Mouse (Mus musculus): ENCODE data around the gene Lclat1. TPM values are rescaled to one million over a fixed set of nuclear protein-coding genes. Genes with fewer than 3 reads are reported as not detected.
A peak's percentile ranks its signal among the peaks of the same experiment; 100 is the strongest.
"Not testable (repeated sequence)": the region's sequence is repeated elsewhere in the genome, so short reads cannot be mapped to it uniquely, and the experiment has no call there.

The Lclat1 gene
- polyA plus RNA-seq, 1 experiment = 20.4 TPM

GRCm38 (mm10) chr17:73270871-73271796 lies 163.3 kb downstream of the Lclat1 start:
- no peaks in the 10 kb centered on the region for H3K27me3 ChIP-seq (ENCODE audit: control insufficient read depth, insufficient read depth, insufficient read length)
- no peaks in the 10 kb centered on the region for H3K79me3 ChIP-seq (ENCODE audit: low read depth)
- H3K79me2 ChIP-seq (ENCODE audit: control insufficient read depth, insufficient read depth) = no peaks in the 10 kb centered on the region
- H3K36me3 ChIP-seq (ENCODE audit: control insufficient read depth, insufficient read depth) = no peaks in the 10 kb centered on the region
- no peak overlapping the region for H3ac ChIP-seq (ENCODE audit: control insufficient read depth, insufficient read length, low read depth)
- H3K4me3 ChIP-seq (ENCODE audit: insufficient read depth, poor library complexity, severe bottlenecking) = no peak overlapping the region
- TF ChIP-seq CTCF (IDR thresholded peaks at IDR 0.05; ENCODE audit: control insufficient read depth, insufficient read depth, insufficient read length) = no peak
- no peak for TF ChIP-seq MYOD1 (IDR thresholded peaks at IDR 0.05; ENCODE audit: control insufficient read depth, insufficient read length, low read depth)
- no peak for TF ChIP-seq CEBPB (IDR thresholded peaks at IDR 0.05; ENCODE audit: low read depth)
- TF ChIP-seq MYOG (IDR thresholded peaks at IDR 0.05; ENCODE audit: control insufficient read depth, extremely low read depth, insufficient read length) = no peak
- TF ChIP-seq USF1 (IDR thresholded peaks at IDR 0.05; ENCODE audit: low read depth) = no peak
- TF ChIP-seq FOSL1 (IDR thresholded peaks at IDR 0.05; ENCODE audit: insufficient read depth, low read length, poor library complexity, severe bottlenecking) = no peak

GRCm38 (mm10) chr17:73271797-73272600 lies 164.2 kb downstream of the Lclat1 start:
- TF ChIP-seq CEBPB (IDR thresholded peaks at IDR 0.05; ENCODE audit: low read depth) (peak; percentile 49), CTCF (IDR thresholded peaks at IDR 0.05; ENCODE audit: control insufficient read depth, insufficient read depth, insufficient read length) (no peak), FOSL1 (IDR thresholded peaks at IDR 0.05; ENCODE audit: insufficient read depth, low read length, poor library complexity, severe bottlenecking) (no peak)
- no peaks in the 10 kb centered on the region for H3K79me2 ChIP-seq (ENCODE audit: control insufficient read depth, insufficient read depth)
- no peaks in the 10 kb centered on the region for H3K79me3 ChIP-seq (ENCODE audit: low read depth)
- H3K27me3 ChIP-seq (ENCODE audit: control insufficient read depth, insufficient read depth, insufficient read length) = no peaks in the 10 kb centered on the region
- no peaks in the 10 kb centered on the region for H3K36me3 ChIP-seq (ENCODE audit: control insufficient read depth, insufficient read depth)
- H3ac ChIP-seq (ENCODE audit: control insufficient read depth, insufficient read length, low read depth) = no peak overlapping the region
- H3K4me3 ChIP-seq (ENCODE audit: insufficient read depth, poor library complexity, severe bottlenecking) = no peak overlapping the region

GRCm38 (mm10) chr17:73273809-73274208 lies 166.0 kb downstream of the Lclat1 start:
- TF ChIP-seq CTCF (IDR thresholded peaks at IDR 0.05; ENCODE audit: control insufficient read depth, insufficient read depth, insufficient read length) (no peak), MYOG (IDR thresholded peaks at IDR 0.05; ENCODE audit: control insufficient read depth, extremely low read depth, insufficient read length) (no peak), CEBPB (IDR thresholded peaks at IDR 0.05; ENCODE audit: low read depth) (no peak), MAX (IDR thresholded peaks at IDR 0.05) (no peak), USF1 (IDR thresholded peaks at IDR 0.05; ENCODE audit: low read depth) (no peak), MYOD1 (IDR thresholded peaks at IDR 0.05; ENCODE audit: control insufficient read depth, insufficient read length, low read depth) (no peak), FOSL1 (IDR thresholded peaks at IDR 0.05; ENCODE audit: insufficient read depth, low read length, poor library complexity, severe bottlenecking) (no peak)
- no peak overlapping the region for H3K4me3 ChIP-seq (ENCODE audit: insufficient read depth, poor library complexity, severe bottlenecking)
- no peaks in the 10 kb centered on the region for H3K27me3 ChIP-seq (ENCODE audit: control insufficient read depth, insufficient read depth, insufficient read length)
- no peak overlapping the region for H3ac ChIP-seq (ENCODE audit: control insufficient read depth, insufficient read length, low read depth)
- H3K79me3 ChIP-seq (ENCODE audit: low read depth) = no peaks in the 10 kb centered on the region
- H3K36me3 ChIP-seq (ENCODE audit: control insufficient read depth, insufficient read depth) = no peaks in the 10 kb centered on the region
- no peaks in the 10 kb centered on the region for H3K79me2 ChIP-seq (ENCODE audit: control insufficient read depth, insufficient read depth)

GRCm38 (mm10) chr17:73275066-73275465 lies 167.3 kb downstream of the Lclat1 start:
- no peak for TF ChIP-seq MYOG (IDR thresholded peaks at IDR 0.05; ENCODE audit: control insufficient read depth, extremely low read depth, insufficient read length)
- no peak for TF ChIP-seq USF1 (IDR thresholded peaks at IDR 0.05; ENCODE audit: low read depth)
- no peak for TF ChIP-seq FOSL1 (IDR thresholded peaks at IDR 0.05; ENCODE audit: insufficient read depth, low read length, poor library complexity, severe bottlenecking)
- TF ChIP-seq CTCF (IDR thresholded peaks at IDR 0.05; ENCODE audit: control insufficient read depth, insufficient read depth, insufficient read length) = no peak
- TF ChIP-seq MYOD1 (IDR thresholded peaks at IDR 0.05; ENCODE audit: control insufficient read depth, insufficient read length, low read depth) = no peak
- no peak for TF ChIP-seq MAX (IDR thresholded peaks at IDR 0.05)
- TF ChIP-seq CEBPB (IDR thresholded peaks at IDR 0.05; ENCODE audit: low read depth) = no peak
- Histone ChIP-seq H3K27me3 (ENCODE audit: control insufficient read depth, insufficient read depth, insufficient read length) (no peaks in the 10 kb centered on the region), H3K36me3 (ENCODE audit: control insufficient read depth, insufficient read depth) (no peaks in the 10 kb centered on the region), H3ac (ENCODE audit: control insufficient read depth, insufficient read length, low read depth) (no peak overlapping the region), H3K79me2 (ENCODE audit: control insufficient read depth, insufficient read depth) (no peaks in the 10 kb centered on the region), H3K4me3 (ENCODE audit: insufficient read depth, poor library complexity, severe bottlenecking) (no peak overlapping the region), H3K79me3 (ENCODE audit: low read depth) (no peaks in the 10 kb centered on the region)

- Histone ChIP-seq H3K27me3 (ENCODE audit: control insufficient read depth, insufficient read depth, insufficient read length) (no peaks in the 10 kb centered on the region), H3ac (ENCODE audit: control insufficient read depth, insufficient read length, low read depth) (no peak overlapping the region), H3K36me3 (ENCODE audit: control insufficient read depth, insufficient read depth) (no peaks in the 10 kb centered on the region), H3K4me3 (ENCODE audit: insufficient read depth, poor library complexity, severe bottlenecking) (no peak overlapping the region), H3K79me3 (ENCODE audit: low read depth) (no peaks in the 10 kb centered on the region), H3K79me2 (ENCODE audit: control insufficient read depth, insufficient read depth) (no peaks in the 10 kb centered on the region)
- TF ChIP-seq MAX (IDR thresholded peaks at IDR 0.05) (no peak), CTCF (IDR thresholded peaks at IDR 0.05; ENCODE audit: control insufficient read depth, insufficient read depth, insufficient read length) (no peak), CEBPB (IDR thresholded peaks at IDR 0.05; ENCODE audit: low read depth) (no peak), USF1 (IDR thresholded peaks at IDR 0.05; ENCODE audit: low read depth) (no peak), MYOG (IDR thresholded peaks at IDR 0.05; ENCODE audit: control insufficient read depth, extremely low read depth, insufficient read length) (no peak), FOSL1 (IDR thresholded peaks at IDR 0.05; ENCODE audit: insufficient read depth, low read length, poor library complexity, severe bottlenecking) (no peak), MYOD1 (IDR thresholded peaks at IDR 0.05; ENCODE audit: control insufficient read depth, insufficient read length, low read depth) (no peak)
Observed at GRCm38 (mm10) chr17:73277770-73278169, 170.0 kb downstream of the Lclat1 start.

GRCm38 (mm10) chr17:73282702-73283101 lies 174.9 kb downstream of the Lclat1 start:
- H3K4me3 ChIP-seq (ENCODE audit: insufficient read depth, poor library complexity, severe bottlenecking); H3K27me3 ChIP-seq (ENCODE audit: control insufficient read depth, insufficient read depth, insufficient read length); H3ac ChIP-seq (ENCODE audit: control insufficient read depth, insufficient read length, low read depth); H3K79me3 ChIP-seq (ENCODE audit: low read depth); H3K36me3 ChIP-seq (ENCODE audit: control insufficient read depth, insufficient read depth); H3K79me2 ChIP-seq (ENCODE audit: control insufficient read depth, insufficient read depth): not testable (repeated sequence)

Data from C2C12 (cell line).